In the genomic region with DNA sequence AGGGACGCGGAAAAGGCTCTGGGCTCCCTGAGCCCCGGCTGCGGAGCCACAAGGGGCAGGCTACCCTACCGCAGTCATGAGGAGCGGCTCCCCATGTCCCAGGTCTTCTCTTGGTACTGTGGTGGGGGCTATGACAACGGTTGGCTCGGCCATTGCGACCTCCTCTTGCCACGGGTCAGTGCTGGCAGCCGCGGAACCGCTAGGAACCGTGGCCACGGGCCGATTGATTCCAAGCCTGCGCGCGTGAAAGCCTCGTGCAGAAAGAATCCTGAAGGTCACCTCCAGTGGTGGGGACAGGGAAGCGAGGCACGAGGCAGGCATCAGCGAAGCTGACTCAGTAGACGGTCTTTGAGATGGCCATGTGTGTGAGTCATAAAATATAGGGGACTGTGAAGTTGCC, we compare ENCODE assay signal across 12 mouse cellular contexts. TPM values are rescaled to one million over a fixed set of nuclear protein-coding genes. Genes with fewer than 3 reads are reported as not detected.
DNase-seq lines count a peak whose midpoint lies in the region; ATAC-seq and TF ChIP-seq lines count a peak whose summit lies in the region.
"Had no signal": no experiment of that assay in that cellular context is flagged by ENCODE, and none has a peak within 500 bp of the region (broad histone marks: within the 10 kb centered on the region; RNA-seq: fewer than 3 reads in every experiment).

A gene (minus strand): TSS at position 231 of the 400 bp plus-strand sequence.

- DNase-seq in heart, postnatal 10 days, result no peak
- DNase-seq in retina, postnatal 1 day, result peak; percentile 31
- no peak for DNase-seq in retina, embryonic 14.5 days (ENCODE audit: low spot score)
- DNase-seq in stomach, postnatal 0 days (ENCODE audit: low spot score), result peak; percentile 28
- DNase-seq in cerebellum, postnatal 10 days, result no peak
- no peak for DNase-seq in lung, postnatal 4 days
- DNase-seq: liver; thymus, adult 18-20 months had no signal

- no peaks in the 10 kb centered on the region for H3K4me1 ChIP-seq in heart, embryonic 12.5 days (replicated peaks)
- no peaks in the 10 kb centered on the region for H3K4me1 ChIP-seq in intestine, embryonic 15.5 days (replicated peaks)
- H3K4me1 ChIP-seq in stomach, postnatal 0 days (replicated peaks; ENCODE audit: control insufficient read depth, insufficient read depth), result no peaks in the 10 kb centered on the region

- H3K27me3 ChIP-seq in heart, embryonic 12.5 days (replicated peaks), result no peaks in the 10 kb centered on the region
- no peaks in the 10 kb centered on the region for H3K27me3 ChIP-seq in intestine, embryonic 15.5 days (replicated peaks)
- no peaks in the 10 kb centered on the region for H3K27me3 ChIP-seq in stomach, postnatal 0 days (ENCODE audit: control insufficient read depth, insufficient read depth, low read length)
- H3K27me3 ChIP-seq: megakaryocyte, embryonic 14.5 days had no signal

- peaks cover 44% of the 10 kb centered on the region for H3K36me3 ChIP-seq in heart, embryonic 12.5 days
- H3K36me3 ChIP-seq in intestine, embryonic 15.5 days, result peaks cover 10% of the 10 kb centered on the region
- H3K36me3 ChIP-seq in stomach, postnatal 0 days (ENCODE audit: control insufficient read depth, insufficient read depth, low read length), result peaks cover 2% of the 10 kb centered on the region; the same call in 1 of the 2 replicates

- H3K4me3 ChIP-seq in heart, embryonic 12.5 days, result no peak within 1 kb of the TSS
- no peak within 1 kb of the TSS for H3K4me3 ChIP-seq in intestine, embryonic 15.5 days (replicated peaks)
- no peak within 1 kb of the TSS for H3K4me3 ChIP-seq in stomach, postnatal 0 days (ENCODE audit: low read depth, low read length)
- H3K4me3 ChIP-seq: megakaryocyte, embryonic 14.5 days had no signal

- no peak within 1 kb of the TSS for H3K9ac ChIP-seq in heart, embryonic 12.5 days
- H3K9ac ChIP-seq in intestine, embryonic 15.5 days, result no peak within 1 kb of the TSS
- no peak within 1 kb of the TSS for H3K9ac ChIP-seq in stomach, postnatal 0 days (ENCODE audit: low read length)

- no peaks in the 10 kb centered on the region; the same call in 1 of the 2 replicates for H3K9me3 ChIP-seq in heart, embryonic 12.5 days (replicated peaks)
- no peaks in the 10 kb centered on the region for H3K9me3 ChIP-seq in intestine, embryonic 15.5 days
- H3K9me3 ChIP-seq in stomach, postnatal 0 days (ENCODE audit: control insufficient read depth, low read length), result no peaks in the 10 kb centered on the region

- intact Hi-C loops in heart, postnatal 10 days (cut with DNase I), result loop anchor here (5.0 kb wide), 1 partner anchor 110 kb away; no protein-coding TSS in a partner anchor

- no peak for TF ChIP-seq EP300 in stomach, postnatal 0 days (optimal IDR thresholded peaks at IDR 0.05)

- H3K27ac ChIP-seq in heart, embryonic 12.5 days (ENCODE audit: poor library complexity, severe bottlenecking), result no peak within 1 kb of the TSS
- no peak within 1 kb of the TSS for H3K27ac ChIP-seq in intestine, embryonic 15.5 days
- peak within 1 kb of the TSS; percentile 71 for H3K27ac ChIP-seq in stomach, postnatal 0 days (replicated peaks)

- 49% methylated on average over 24 of the region's 24 CpGs for WGBS in heart, embryonic 12.5 days
- WGBS in intestine, embryonic 15.5 days, result 56% methylated on average over 24 of the region's 24 CpGs
- 47% methylated on average over 24 of the region's 24 CpGs for WGBS in stomach, postnatal 0 days

- peak; percentile 45; the same call in 1 of the 2 replicates for ATAC-seq in heart, embryonic 12.5 days (ENCODE audit: insufficient number of reproducible peaks, low FRiP score)
- peak; percentile 22; the same call in 1 of the 2 replicates for ATAC-seq in intestine, embryonic 15.5 days
- ATAC-seq in stomach, postnatal 0 days (ENCODE audit: low FRiP score, low TSS enrichment), result peak; percentile 38; the same call in 1 of the 2 replicates
- ATAC-seq: CD4-positive, CD25-positive, alpha-beta regulatory T cell, adult 4 months had no signal

- TF ChIP-seq CTCF in stomach, postnatal 0 days (IDR thresholded peaks at IDR 0.05; ENCODE audit: low read depth), result peak; percentile 34

- H3K4me2 ChIP-seq in heart, embryonic 12.5 days, result peak within 1 kb of the TSS; percentile 31
- no peak within 1 kb of the TSS for H3K4me2 ChIP-seq in intestine, embryonic 15.5 days (replicated peaks)
- peak within 1 kb of the TSS; percentile 35 for H3K4me2 ChIP-seq in stomach, postnatal 0 days (replicated peaks; ENCODE audit: low read depth)

RNA-seq across cellular contexts. Expression of the gene that starts here (rescaled TPM):
- polyA plus RNA-seq in heart, embryonic 12.5 days (2016; fragmentation: Nextera tagmentation; extraction: Ambion mirVana), result not detected in 2 replicates
- total RNA-seq in heart, postnatal 10 days (2021), result not detected
- polyA plus RNA-seq in intestine, embryonic 15.5 days (2015; fragmentation: Nextera tagmentation; extraction: Ambion mirVana), result not detected in 2 replicates
- polyA plus RNA-seq in stomach, postnatal 0 days (2015; fragmentation: Nextera tagmentation; extraction: Ambion mirVana), result not detected in 2 replicates
- polyA plus RNA-seq: CD4-positive, CD25-positive, alpha-beta regulatory T cell, adult 4 months had no signal

Comparison
In these comparisons a context has a peak if more than half of its experiments do, and no peak if none do; other contexts are left out.
1. Peak in ATAC-seq and H3K4me2 ChIP-seq in heart, embryonic 12.5 days; RNA of the gene not detected or under 1 TPM.
2. Peak in ATAC-seq in intestine, embryonic 15.5 days; RNA of the gene not detected or under 1 TPM.
3. Peak in DNase-seq, ATAC-seq, H3K27ac ChIP-seq and H3K4me2 ChIP-seq in stomach, postnatal 0 days; RNA of the gene not detected or under 1 TPM.